Mouse (Mus musculus) embryonic facial prominence, embryonic 13.5 days (tissue): ENCODE measurements around the gene Drg1. TPM values are rescaled to one million over a fixed set of nuclear protein-coding genes. Genes with fewer than 3 reads are reported as not detected.
A peak's percentile ranks its signal among the peaks of the same experiment; 100 is the strongest.
"Not testable (repeated sequence)": the region's sequence is repeated elsewhere in the genome, so short reads cannot be mapped to it uniquely, and the experiment has no call there.

Experiments
- ATAC-seq: fragments of 200-750 bp; cut with Nextera tagmentation; 2 replicates; pipeline ENCODE4 v1.8.0; 2017; ENCODE audit warnings: low read depth; ENCODE audit not compliant: insufficient number of reproducible peaks, insufficient read depth, low FRiP score, low TSS enrichment
- H3K27ac ChIP-seq: fragments of 300-500 bp; sonication (generic); 2 replicates; pipeline ENCODE4 v1.5.1; 2015; ENCODE audit warnings: moderate library complexity, mild to moderate bottlenecking, inconsistent platforms
- H3K27me3 ChIP-seq: fragments of 300-500 bp; sonication (generic); 2 replicates; pipeline ENCODE4 v1.6.1; 2015; ENCODE audit warnings: mild to moderate bottlenecking, inconsistent platforms
- H3K36me3 ChIP-seq: fragments of 300-500 bp; sonication (generic); 2 replicates; pipeline ENCODE4 v1.6.1; 2015; ENCODE audit warnings: mild to moderate bottlenecking, inconsistent platforms
- H3K4me1 ChIP-seq: fragments of 300-500 bp; sonication (generic); 2 replicates; pipeline ENCODE4 v1.6.1; 2015; ENCODE audit warnings: inconsistent platforms
- H3K4me2 ChIP-seq: fragments of 300-500 bp; sonication (generic); 2 replicates; pipeline ENCODE4 v1.6.1; 2015; ENCODE audit warnings: moderate library complexity, mild to moderate bottlenecking, inconsistent platforms
- H3K4me3 ChIP-seq: fragments of 300-500 bp; sonication (generic); 2 replicates; pipeline ENCODE4 v1.5.1; 2015; ENCODE audit warnings: mild to moderate bottlenecking, inconsistent platforms
- H3K9ac ChIP-seq: fragments of 300-500 bp; sonication (generic); 2 replicates; pipeline ENCODE4 v1.6.1; 2015; ENCODE audit warnings: mild to moderate bottlenecking, inconsistent platforms
- H3K9me3 ChIP-seq: fragments of 300-500 bp; sonication (generic); 2 replicates; pipeline ENCODE4 v1.6.1; 2016; ENCODE audit warnings: inconsistent platforms
- WGBS: fragments of 180-500 bp; shearing (Covaris S2); methylation state at CpG from one replicate; pipeline ENCODE4 v1.1.7; 2015; ENCODE audit warnings: mixed read lengths; 5-methylcytosine and 5-hydroxymethylcytosine counted together
- polyA plus RNA-seq: library from polyadenylated mRNA; unstranded; fragments of >200 nt; fragmentation: Nextera tagmentation; extraction: Ambion mirVana; gene quantifications from 2 replicates; pipeline ENCODE4 v1.2.1, GENCODE M21; 2015

Drg1 gene
- polyA plus RNA-seq, 1 experiment from 2014 or later = 214 TPM

DNA sequence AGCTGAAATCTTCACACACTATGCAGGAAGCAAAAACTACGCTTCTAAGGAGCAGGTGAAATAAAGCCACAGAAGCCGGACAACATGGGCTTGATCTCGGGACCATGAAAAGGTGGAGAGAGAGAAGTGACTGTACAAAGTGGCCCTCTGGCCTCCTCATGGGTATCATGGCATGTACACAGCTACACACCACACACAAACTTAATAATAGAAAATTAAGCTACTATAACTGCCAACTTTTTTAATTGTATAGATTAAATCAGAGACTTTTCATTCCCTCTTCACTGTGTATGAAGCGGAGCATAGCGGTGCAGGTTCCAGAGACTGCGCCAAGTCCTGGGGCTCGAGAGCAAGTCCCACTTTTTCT lies 86.5 kb downstream of the Drg1 start:
- H3K9ac ChIP-seq, H3K4me1 ChIP-seq, H3K36me3 ChIP-seq, H3K9me3 ChIP-seq, ATAC-seq, H3K4me2 ChIP-seq, H3K4me3 ChIP-seq, H3K27ac ChIP-seq, H3K27me3 ChIP-seq: not testable (repeated sequence)
- WGBS = 79% methylated on average over 7 of the region's 7 CpGs

DNA sequence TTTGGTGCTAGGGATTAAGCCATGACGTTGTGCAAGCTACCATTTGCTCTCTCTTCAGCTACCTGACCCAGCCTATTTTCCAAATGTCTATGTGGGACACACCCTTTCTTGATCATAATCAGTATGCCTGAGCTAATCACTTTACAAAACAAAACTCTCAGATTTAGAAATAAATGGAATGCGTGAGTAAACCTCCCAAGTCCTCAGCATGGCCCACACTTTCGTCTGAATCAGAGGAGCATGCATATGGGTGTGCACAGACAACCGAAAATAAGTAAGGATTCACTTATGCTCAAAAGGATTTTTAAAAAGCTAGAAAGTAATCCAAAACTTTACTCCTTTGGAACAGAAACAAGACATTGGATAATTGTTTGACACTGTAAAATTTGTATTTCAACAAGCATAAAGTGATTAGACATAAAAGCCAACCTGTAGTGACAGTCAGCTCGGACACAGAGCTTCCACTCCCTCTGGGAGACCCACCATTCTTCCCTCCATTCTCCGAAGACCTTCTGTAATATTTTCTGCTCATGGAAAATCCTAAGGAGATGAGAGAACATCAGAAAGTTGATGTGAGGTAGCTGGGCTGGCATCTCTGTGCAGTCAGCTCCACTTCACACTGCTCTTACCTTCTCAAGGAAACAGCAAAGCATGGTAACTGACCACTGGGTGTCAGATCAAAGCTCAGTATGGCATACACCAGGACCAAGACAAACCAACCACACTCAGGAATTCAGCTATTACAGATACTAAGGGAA lies 87.1 kb downstream of the Drg1 start:
- WGBS = 80% methylated on average over 6 of the region's 6 CpGs
- H3K4me1 ChIP-seq, H3K4me3 ChIP-seq, H3K27ac ChIP-seq, ATAC-seq, H3K36me3 ChIP-seq, H3K9ac ChIP-seq, H3K9me3 ChIP-seq, H3K4me2 ChIP-seq, H3K27me3 ChIP-seq: not testable (repeated sequence)

DNA sequence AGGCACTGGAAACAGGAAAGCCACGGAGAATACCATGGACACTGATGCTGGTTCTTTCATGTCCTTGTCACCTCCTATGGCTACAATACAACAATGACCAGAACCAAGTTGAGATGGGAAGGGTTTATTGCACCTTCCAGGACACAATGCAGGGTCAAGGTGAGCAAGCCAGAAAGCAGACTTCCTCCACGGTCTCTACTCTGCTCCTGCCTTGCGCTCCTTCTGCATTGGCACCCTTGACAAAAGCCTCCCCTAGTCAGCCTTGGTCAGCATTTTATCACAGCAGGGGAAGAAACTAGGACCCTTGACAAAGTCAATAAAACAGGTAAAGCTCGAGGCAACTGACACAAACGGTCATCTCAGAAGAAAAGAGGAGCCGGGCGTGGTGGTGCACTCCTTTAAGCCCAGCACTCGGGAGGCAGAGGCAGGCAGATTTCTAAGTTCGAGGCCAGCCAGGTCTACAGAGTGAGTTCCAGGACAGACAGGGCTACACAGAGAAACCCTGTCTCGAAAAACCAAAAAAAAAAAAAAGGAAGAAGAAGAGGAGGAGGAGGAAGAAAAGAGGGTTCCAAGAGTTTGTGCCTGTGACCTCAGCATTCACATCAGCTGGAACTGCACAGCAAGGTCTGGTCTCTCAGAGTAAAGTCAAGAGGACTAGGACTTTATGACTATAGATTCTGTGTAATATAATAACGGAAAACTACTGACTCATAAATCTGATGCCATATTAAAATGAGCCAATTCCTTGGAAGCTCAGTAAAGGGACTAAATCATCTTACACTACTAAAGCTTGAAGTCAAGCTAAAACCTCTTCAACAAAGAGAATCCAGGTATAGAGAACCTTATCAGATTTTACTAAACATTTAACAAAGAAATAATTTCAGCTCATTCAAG lies 92.5 kb downstream of the Drg1 start:
- peaks cover 12% of the 10 kb centered on the region for H3K9me3 ChIP-seq
- WGBS = 79% methylated on average over 11 of the region's 11 CpGs
- H3K36me3 ChIP-seq, H3K27me3 ChIP-seq, H3K4me3 ChIP-seq, H3K9ac ChIP-seq, H3K4me2 ChIP-seq, H3K27ac ChIP-seq, H3K4me1 ChIP-seq: not testable (repeated sequence)
- ATAC-seq = peak; percentile 60

DNA sequence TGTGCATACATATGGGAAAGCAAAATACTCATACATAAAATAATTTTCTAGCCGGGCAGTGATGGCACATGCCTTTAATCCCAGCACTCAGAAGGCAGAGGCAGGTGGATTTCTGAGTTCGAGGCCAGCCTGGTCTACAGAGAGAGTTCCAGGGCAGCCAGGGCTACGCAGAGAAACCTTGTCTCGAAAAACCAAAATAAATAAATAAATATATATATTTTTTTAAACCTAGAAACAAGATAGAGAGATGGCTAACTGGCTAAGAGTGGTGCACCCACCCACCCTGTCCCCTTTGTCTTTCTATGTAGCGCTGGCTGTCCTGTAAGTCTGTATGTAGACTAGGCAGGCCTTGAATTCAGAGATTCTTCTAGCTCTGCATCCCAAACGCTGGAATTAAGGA lies 93.7 kb downstream of the Drg1 start:
- H3K27me3 ChIP-seq, H3K9ac ChIP-seq, H3K4me2 ChIP-seq, H3K27ac ChIP-seq, ATAC-seq, H3K36me3 ChIP-seq, H3K4me1 ChIP-seq, H3K4me3 ChIP-seq: not testable (repeated sequence)
- WGBS = 50% methylated on average over 4 of the region's 6 CpGs
- H3K9me3 ChIP-seq = peaks cover 15% of the 10 kb centered on the region

DNA sequence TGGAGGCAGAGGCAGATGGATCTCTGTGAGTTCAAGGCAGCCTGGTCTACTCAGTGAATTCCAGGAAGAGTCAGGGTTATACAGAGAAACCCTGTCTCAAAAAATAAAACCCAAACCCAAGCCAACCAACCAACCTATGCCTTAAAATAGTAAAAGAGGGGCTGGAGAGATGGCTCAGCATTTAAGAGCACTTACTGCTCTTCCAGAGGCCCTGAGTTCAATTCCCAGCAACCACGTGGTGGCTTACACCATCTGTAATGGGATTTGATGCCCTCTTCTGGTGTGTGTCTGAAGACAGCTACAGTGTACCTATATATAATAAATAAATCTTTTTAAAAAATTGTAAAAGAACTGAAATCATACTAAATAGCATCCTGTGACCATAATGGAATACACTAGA lies 94.3 kb downstream of the Drg1 start:
- H3K36me3 ChIP-seq, ATAC-seq, H3K4me3 ChIP-seq, H3K4me2 ChIP-seq, H3K9ac ChIP-seq, H3K27ac ChIP-seq, H3K4me1 ChIP-seq, H3K27me3 ChIP-seq: not testable (repeated sequence)
- peaks cover 18% of the 10 kb centered on the region for H3K9me3 ChIP-seq
- WGBS = 66% methylated on average over 1 of the region's 1 CpGs

DNA sequence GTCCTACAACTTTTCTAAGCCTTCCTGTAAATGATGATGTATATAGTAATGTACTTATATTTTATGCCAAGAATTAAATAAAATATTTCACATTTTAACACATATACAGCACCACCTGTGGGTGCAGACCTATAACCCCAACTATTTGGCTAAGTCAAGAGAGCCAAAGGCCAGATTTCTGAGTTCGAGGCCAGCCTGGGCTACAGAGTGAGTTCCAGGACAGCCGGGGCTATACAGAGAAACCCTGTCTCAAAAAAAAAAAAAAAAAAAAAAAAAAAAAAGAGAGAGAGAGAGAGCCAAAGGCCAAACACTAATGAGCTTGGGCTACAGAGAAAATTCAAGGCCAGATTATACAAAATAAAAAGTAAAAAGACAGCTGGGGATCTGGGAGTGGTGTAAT lies 97.2 kb downstream of the Drg1 start:
- WGBS = 69% methylated on average over 2 of the region's 2 CpGs
- H3K4me2 ChIP-seq, H3K27ac ChIP-seq, H3K27me3 ChIP-seq, H3K9ac ChIP-seq, H3K4me3 ChIP-seq, H3K36me3 ChIP-seq, H3K4me1 ChIP-seq: not testable (repeated sequence)
- peak; percentile 34; the same call in 1 of the 2 replicates for ATAC-seq
- H3K9me3 ChIP-seq = peaks cover 22% of the 10 kb centered on the region

DNA sequence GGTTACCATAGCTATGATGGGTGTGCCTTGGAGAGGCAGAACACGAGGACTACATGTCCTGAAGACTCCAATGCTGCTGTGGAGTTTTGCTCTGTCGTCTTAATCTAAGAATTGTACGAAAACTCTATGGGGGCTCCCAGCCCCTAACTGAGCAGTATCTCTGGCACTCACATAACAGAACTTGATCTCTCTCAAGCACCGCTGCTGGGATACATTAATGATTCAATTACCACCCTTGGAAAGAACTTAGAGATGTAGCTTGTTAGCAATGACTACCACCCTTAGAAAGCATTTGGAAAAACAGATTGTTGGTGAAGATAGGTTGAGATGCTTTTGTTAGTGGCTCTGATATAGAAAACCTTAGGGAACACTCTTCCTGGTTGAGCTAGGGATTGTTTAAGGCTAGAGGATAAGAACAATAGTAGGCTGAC lies 98.6 kb downstream of the Drg1 start:
- H3K27ac ChIP-seq, H3K36me3 ChIP-seq, H3K27me3 ChIP-seq, ATAC-seq, H3K9ac ChIP-seq, H3K4me2 ChIP-seq, H3K4me1 ChIP-seq, H3K4me3 ChIP-seq: not testable (repeated sequence)
- 69% methylated on average over 4 of the region's 4 CpGs for WGBS
- peaks cover 19% of the 10 kb centered on the region for H3K9me3 ChIP-seq

DNA sequence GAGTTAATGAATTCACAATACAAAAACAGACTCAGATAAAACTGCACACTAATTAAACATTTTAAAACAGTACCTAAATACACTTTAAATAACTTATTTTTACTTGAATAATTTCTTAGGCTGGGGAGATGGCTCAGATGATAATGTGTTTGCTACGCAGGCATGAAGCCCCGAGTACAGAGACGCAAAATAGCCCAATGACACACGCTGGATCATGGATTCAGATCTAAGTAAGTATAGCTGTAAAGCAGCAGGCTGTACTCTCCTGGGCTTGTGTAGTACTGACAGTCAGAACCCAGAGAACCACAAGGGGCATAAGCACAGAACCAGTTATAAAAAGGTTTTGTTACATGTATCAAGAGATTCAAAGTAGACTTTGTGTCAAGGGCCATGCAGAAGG lies 99.1 kb downstream of the Drg1 start:
- not testable (repeated sequence) for H3K4me3 ChIP-seq, H3K4me1 ChIP-seq, H3K4me2 ChIP-seq, H3K27ac ChIP-seq, H3K36me3 ChIP-seq, H3K27me3 ChIP-seq, H3K9ac ChIP-seq
- peak; percentile 22; the same call in 1 of the 2 replicates for ATAC-seq
- peaks cover 24% of the 10 kb centered on the region for H3K9me3 ChIP-seq
- WGBS = 89% methylated on average over 4 of the region's 4 CpGs

DNA sequence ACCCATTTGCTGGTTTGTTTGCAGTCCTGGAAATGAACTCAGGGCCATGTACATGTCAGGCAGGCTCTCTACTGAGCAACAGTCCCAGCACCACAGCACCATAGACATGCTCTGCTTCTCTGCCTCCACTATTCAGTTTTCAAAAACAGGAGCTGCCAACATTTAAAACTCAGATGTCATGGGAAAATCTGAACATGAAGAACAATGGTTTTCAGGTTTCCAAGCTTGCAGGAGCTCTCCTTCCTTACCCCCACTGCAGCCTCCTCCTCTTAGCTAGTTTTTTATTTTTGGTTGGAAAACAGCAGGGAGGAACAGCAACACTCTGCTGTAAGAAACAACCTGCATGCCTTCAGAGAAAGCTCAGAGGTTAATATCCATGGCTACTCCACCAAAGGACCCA lies 99.9 kb downstream of the Drg1 start:
- H3K9me3 ChIP-seq = peaks cover 21% of the 10 kb centered on the region
- not testable (repeated sequence) for H3K36me3 ChIP-seq, H3K4me3 ChIP-seq, H3K27ac ChIP-seq, H3K4me2 ChIP-seq, ATAC-seq, H3K27me3 ChIP-seq, H3K4me1 ChIP-seq, H3K9ac ChIP-seq

DNA sequence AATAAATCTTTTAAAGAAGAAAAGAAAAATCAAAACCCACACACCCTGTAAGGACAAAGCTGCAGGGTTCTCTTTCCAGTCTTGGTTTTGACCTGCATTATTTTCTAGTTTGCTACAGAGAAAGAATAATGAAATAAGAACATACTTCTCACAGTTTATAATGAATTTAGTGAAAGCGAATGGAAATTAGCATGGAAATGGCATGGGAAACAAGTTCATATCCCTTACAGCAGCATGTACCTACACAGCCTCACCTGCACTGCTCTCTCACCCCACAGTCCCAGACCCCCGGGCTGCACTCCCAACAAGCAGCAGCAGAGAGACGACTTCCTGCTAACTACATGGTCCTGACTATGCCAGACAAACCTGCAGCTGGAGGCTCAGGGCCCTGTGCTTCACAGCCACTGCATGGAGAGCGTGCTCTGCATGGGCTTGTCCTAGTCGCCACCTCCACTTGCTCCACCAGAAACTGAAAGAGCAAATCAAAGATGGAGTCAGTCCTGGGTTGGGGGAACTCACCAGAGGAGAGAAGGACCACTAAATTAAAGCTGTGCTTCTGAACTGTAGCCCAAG lies 100.9 kb downstream of the Drg1 start:
- H3K4me3 ChIP-seq, H3K27ac ChIP-seq, H3K9ac ChIP-seq, H3K36me3 ChIP-seq, H3K4me1 ChIP-seq, H3K27me3 ChIP-seq, H3K4me2 ChIP-seq: not testable (repeated sequence)
- ATAC-seq = peak; percentile 26
- WGBS = 74% methylated on average over 3 of the region's 5 CpGs
- peaks cover 22% of the 10 kb centered on the region for H3K9me3 ChIP-seq

DNA sequence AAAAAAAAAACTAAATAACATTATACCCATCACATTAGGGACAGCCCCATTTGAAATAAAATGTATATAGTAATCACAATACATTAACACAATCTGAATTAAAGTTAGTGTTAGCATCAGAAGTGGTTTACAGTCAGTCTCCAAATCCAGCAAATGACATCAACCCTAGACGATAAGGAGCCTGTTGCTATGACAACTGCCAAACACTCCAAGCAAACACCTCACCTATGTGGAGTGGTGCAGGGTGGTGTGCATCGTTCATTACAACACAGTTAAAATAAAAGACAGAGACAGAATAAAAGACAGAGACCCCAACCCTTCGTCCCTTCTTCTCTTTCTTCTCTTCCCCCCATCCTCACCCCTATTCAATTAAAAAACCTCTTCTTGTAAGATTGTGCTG lies 102.6 kb downstream of the Drg1 start:
- H3K9me3 ChIP-seq = peaks cover 22% of the 10 kb centered on the region
- H3K4me2 ChIP-seq, H3K9ac ChIP-seq, H3K36me3 ChIP-seq, H3K4me3 ChIP-seq, H3K27me3 ChIP-seq, H3K27ac ChIP-seq, H3K4me1 ChIP-seq, ATAC-seq: not testable (repeated sequence)
- 68% methylated on average over 3 of the region's 3 CpGs for WGBS

DNA sequence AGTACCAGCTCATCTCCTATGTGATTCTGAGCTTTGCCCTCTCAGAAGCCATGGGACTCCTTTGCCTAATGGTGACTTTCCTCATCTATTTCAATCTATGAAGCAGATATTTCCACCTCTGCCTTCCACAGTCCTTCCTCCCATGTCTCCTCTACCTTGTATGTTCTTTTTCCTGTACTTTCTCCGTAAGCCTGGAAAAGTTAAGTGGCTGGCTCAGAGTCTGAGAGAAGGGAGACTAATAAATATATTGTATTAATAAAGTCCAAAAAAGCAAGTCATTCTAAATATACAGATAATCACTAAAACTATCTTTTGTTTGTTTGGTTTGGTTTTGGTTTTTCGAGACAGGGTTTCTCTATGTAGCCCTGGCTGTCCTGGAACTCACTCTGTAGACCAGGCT lies 103.1 kb downstream of the Drg1 start:
- not testable (repeated sequence) for H3K27me3 ChIP-seq, H3K27ac ChIP-seq, ATAC-seq, H3K4me2 ChIP-seq, H3K36me3 ChIP-seq, H3K4me3 ChIP-seq, H3K9ac ChIP-seq, H3K4me1 ChIP-seq
- 82% methylated on average over 2 of the region's 2 CpGs for WGBS
- H3K9me3 ChIP-seq = peaks cover 22% of the 10 kb centered on the region
